ENCODE assay signal across 33 mouse cellular contexts in genomic region chr3:132590604-132591003, GRCm38 (mm10). TPM values are rescaled to one million over a fixed set of nuclear protein-coding genes. Genes with fewer than 3 reads are reported as not detected.
"Had no signal": no experiment of that assay in that cellular context is flagged by ENCODE, and none has a peak within 500 bp of the region (broad histone marks: within the 10 kb centered on the region; RNA-seq: fewer than 3 reads in every experiment).

No protein-coding gene starts in this region.

- DNase-seq: cerebellum, adult 8-10 months; cerebellum, adult 9-10 months; cerebellum, adult 9-11 months; cerebellum, postnatal 10 days; cerebellum, postnatal 14 days; cerebellum, postnatal 25 days; cerebellum, postnatal 36 days; embryo, embryonic 11 days; forebrain, postnatal 0 days; gastrocnemius, adult 2 months; gastrocnemius, postnatal 10 days; gastrocnemius, postnatal 14 days; gastrocnemius, postnatal 25 days; gastrocnemius, postnatal 36 days; heart, adult 18-20 months; heart, adult 2 months had no signal

- H3K4me3 ChIP-seq: embryonic facial prominence, embryonic 10.5 days; embryonic facial prominence, embryonic 12.5 days; embryonic facial prominence, embryonic 13.5 days; embryonic facial prominence, embryonic 15.5 days; erythroblast, embryonic 14.5 days; forebrain, embryonic 10.5 days; forebrain, embryonic 12.5 days; forebrain, embryonic 13.5 days; forebrain, embryonic 15.5 days; gastrocnemius, adult 2 months; heart, adult 2 months had no signal

- H3K27ac ChIP-seq: embryonic facial prominence, embryonic 10.5 days; embryonic facial prominence, embryonic 13.5 days; embryonic facial prominence, embryonic 15.5 days; forebrain, embryonic 10.5 days; forebrain, embryonic 12.5 days; forebrain, embryonic 13.5 days; forebrain, embryonic 15.5 days; gastrocnemius, adult 2 months; heart, adult 2 months had no signal

- H3K4me1 ChIP-seq: embryonic facial prominence, embryonic 12.5 days; embryonic facial prominence, embryonic 13.5 days; embryonic facial prominence, embryonic 15.5 days; forebrain, embryonic 10.5 days; forebrain, embryonic 12.5 days; forebrain, embryonic 13.5 days; forebrain, embryonic 15.5 days had no signal

- ATAC-seq: forebrain, embryonic 13.5 days; forebrain, embryonic 14.5 days; forebrain, embryonic 15.5 days; forebrain, embryonic 16.5 days; forebrain, postnatal 0 days had no signal

- H3K9ac ChIP-seq: embryonic facial prominence, embryonic 12.5 days; embryonic facial prominence, embryonic 13.5 days; embryonic facial prominence, embryonic 15.5 days; forebrain, embryonic 12.5 days; forebrain, embryonic 13.5 days; forebrain, embryonic 15.5 days; forebrain, postnatal 0 days had no signal

- H3K27me3 ChIP-seq: embryonic facial prominence, embryonic 12.5 days; embryonic facial prominence, embryonic 13.5 days; embryonic facial prominence, embryonic 15.5 days; forebrain, embryonic 12.5 days; forebrain, embryonic 13.5 days; forebrain, embryonic 15.5 days had no signal

- H3K4me2 ChIP-seq: embryonic facial prominence, embryonic 12.5 days; embryonic facial prominence, embryonic 13.5 days; embryonic facial prominence, embryonic 15.5 days; forebrain, embryonic 12.5 days; forebrain, embryonic 13.5 days; forebrain, embryonic 15.5 days had no signal

- H3K9me3 ChIP-seq: embryonic facial prominence, embryonic 10.5 days; embryonic facial prominence, embryonic 12.5 days; embryonic facial prominence, embryonic 13.5 days; embryonic facial prominence, embryonic 15.5 days; forebrain, embryonic 10.5 days; forebrain, embryonic 12.5 days; forebrain, embryonic 13.5 days; forebrain, embryonic 15.5 days had no signal

- H3K36me3 ChIP-seq: embryonic facial prominence, embryonic 10.5 days; embryonic facial prominence, embryonic 12.5 days; embryonic facial prominence, embryonic 13.5 days; embryonic facial prominence, embryonic 15.5 days; forebrain, embryonic 10.5 days; forebrain, embryonic 12.5 days; forebrain, embryonic 15.5 days had no signal

RNA-seq across cellular contexts. Expression of gene Gimd1, which starts 39.0 kb away (rescaled TPM):
- polyA plus RNA-seq: cortical plate, adult 2 months; embryonic facial prominence, embryonic 10.5 days; embryonic facial prominence, embryonic 11.5 days; embryonic facial prominence, embryonic 12.5 days; embryonic facial prominence, embryonic 13.5 days; embryonic facial prominence, embryonic 14.5 days; embryonic facial prominence, embryonic 15.5 days; erythroblast, embryonic 14.5 days; forebrain, embryonic 10.5 days; forebrain, embryonic 11.5 days; forebrain, embryonic 12.5 days; forebrain, embryonic 13.5 days; forebrain, embryonic 14.5 days; forebrain, embryonic 15.5 days; forebrain, embryonic 16.5 days; forebrain, postnatal 0 days; frontal cortex, adult 2 months; gonadal fat pad, adult 2 months; heart, adult 2 months had no signal
